Mouse (Mus musculus) cerebellum, postnatal 10 days (tissue): ENCODE measurements around the gene Defa30.
"Not testable (repeated sequence)": the region's sequence is repeated elsewhere in the genome, so short reads cannot be mapped to it uniquely, and the experiment has no call there.

Experiments used
- DNase-seq, 2 experiments: peaks; one replicate each; pipeline ENCODE4 v3.0.0; 2021; ENCODE audit warnings: mixed read lengths in 2 of 2

Defa30 gene

GRCm38 (mm10) chr8:21134342-21134741 lies at the start of gene Defa30:
Gene Defa30, plus strand, starts transcription at chr8:21134642.
- DNase-seq = not testable (repeated sequence)

GRCm38 (mm10) chr8:21093106-21093505 lies 41.3 kb upstream of the Defa30 start:
- peak in 1 of 2 experiments; percentile 1 for DNase-seq

DNA sequence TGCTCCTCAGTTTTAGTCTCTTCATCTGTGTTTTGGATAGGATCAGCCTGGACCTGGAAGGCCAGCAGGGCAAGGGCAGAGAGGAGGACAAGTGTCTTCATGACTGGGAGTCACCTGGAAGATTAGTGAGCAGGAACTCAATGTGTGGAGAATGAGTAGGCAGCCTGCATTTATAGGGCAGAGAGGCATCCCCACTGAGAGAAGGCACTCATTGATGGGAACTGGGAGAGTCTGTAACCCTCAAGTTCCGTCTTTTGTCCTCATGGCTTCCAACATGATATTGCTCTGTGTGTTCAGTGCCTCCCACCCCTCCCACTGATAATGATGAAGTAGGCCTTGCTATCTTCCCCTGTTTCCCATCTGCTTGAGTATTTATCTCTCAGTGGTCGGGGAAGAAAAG lies 38.5 kb upstream of the Defa30 start, which contains the start of gene Gm14851:
Gm14851 (minus strand) TSS at position 101 of the 400 bp plus-strand sequence.
- DNase-seq = not testable (repeated sequence)

- DNase-seq = not testable (repeated sequence)
Observed at GRCm38 (mm10) chr8:21161977-21162376, 27.5 kb downstream of the Defa30 start, which contains the start of gene Defa22. Gene Defa22, plus strand, starts transcription at chr8:21162277.
